18 mouse cellular contexts compared by ENCODE assay signal in genomic region chr14:61698358-61699055, GRCm38 (mm10).
DNase-seq lines count a peak whose midpoint lies in the region; ATAC-seq and TF ChIP-seq lines count a peak whose summit lies in the region.
"Had no signal": no experiment of that assay in that cellular context is flagged by ENCODE, and none has a peak within 500 bp of the region (broad histone marks: within the 10 kb centered on the region; RNA-seq: fewer than 3 reads in every experiment).

No protein-coding gene starts in this region.

- no peak for TF ChIP-seq CTCF in gastrocnemius, adult 2 months (IDR thresholded peaks at IDR 0.05)

- H3K27me3 ChIP-seq in limb, embryonic 10.5 days (ENCODE audit: low read depth, poor library complexity, severe bottlenecking), result no peaks in the 10 kb centered on the region
- H3K27me3 ChIP-seq in hindbrain, embryonic 10.5 days (ENCODE audit: insufficient read depth, poor library complexity, severe bottlenecking), result peaks cover 8% of the 10 kb centered on the region; the same call in 1 of the 2 replicates
- H3K27me3 ChIP-seq: hindbrain, embryonic 12.5 days; intestine, embryonic 15.5 days had no signal

- peak overlapping the region; percentile 7; the same call in 1 of the 2 replicates for H3K4me3 ChIP-seq in gastrocnemius, adult 2 months
- no peak overlapping the region for H3K4me3 ChIP-seq in limb, embryonic 10.5 days
- H3K4me3 ChIP-seq in hindbrain, embryonic 10.5 days, result no peak overlapping the region
- H3K4me3 ChIP-seq: forebrain, embryonic 12.5 days; hindbrain, embryonic 12.5 days; intestine, embryonic 15.5 days; neural tube, embryonic 12.5 days had no signal

- no peak for DNase-seq in gastrocnemius, adult 2 months
- no peak for DNase-seq in gastrocnemius, postnatal 25 days
- peak; percentile 38 for DNase-seq in A20 (ENCODE audit: low read depth, low spot score)
- DNase-seq in limb, embryonic 10.5 days (ENCODE audit: low spot score), result no peak
- DNase-seq in frontal cortex, adult 2 months (ENCODE audit: extremely low spot score in 1 of 2, low spot score in 1 of 2), result no peak
- no peak for DNase-seq in hindbrain, embryonic 10.5 days (ENCODE audit: low spot score)
- no peak for DNase-seq in heart, adult 9 months (ENCODE audit: low spot score in 2 of 2)
- DNase-seq: adrenal gland, postnatal 36 days; cerebellum, adult 8-10 months; lung, postnatal 10 days; right cerebral cortex, postnatal 14 days; thymus, postnatal 4 days had no signal

- H3K9me3 ChIP-seq in limb, embryonic 10.5 days (replicated peaks), result no peaks in the 10 kb centered on the region
- no peaks in the 10 kb centered on the region for H3K9me3 ChIP-seq in hindbrain, embryonic 10.5 days
- H3K9me3 ChIP-seq: forebrain, embryonic 12.5 days; hindbrain, embryonic 12.5 days; intestine, embryonic 15.5 days; neural tube, embryonic 12.5 days had no signal

- peaks cover 39% of the 10 kb centered on the region for H3K4me1 ChIP-seq in limb, embryonic 10.5 days
- peaks cover 7% of the 10 kb centered on the region; the same call in 1 of the 2 replicates for H3K4me1 ChIP-seq in hindbrain, embryonic 10.5 days (replicated peaks)
- H3K4me1 ChIP-seq: hindbrain, embryonic 12.5 days; intestine, embryonic 15.5 days; neural tube, embryonic 12.5 days had no signal

- no peaks in the 10 kb centered on the region for H3K36me3 ChIP-seq in limb, embryonic 10.5 days
- H3K36me3 ChIP-seq in hindbrain, embryonic 10.5 days, result no peaks in the 10 kb centered on the region
- H3K36me3 ChIP-seq: forebrain, embryonic 12.5 days; hindbrain, embryonic 12.5 days; intestine, embryonic 15.5 days; neural tube, embryonic 12.5 days had no signal

- intact Hi-C loops in gastrocnemius, adult 2 months (cut with DNase I), result loop anchor here (5.0 kb wide), 1 partner anchor 44 kb away; no protein-coding TSS in a partner anchor

- no peak overlapping the region; the same call in 1 of the 2 replicates for H3K27ac ChIP-seq in gastrocnemius, adult 2 months
- H3K27ac ChIP-seq in limb, embryonic 10.5 days, result peak overlapping the region; percentile 50; the same call in 1 of the 2 replicates
- H3K27ac ChIP-seq in hindbrain, embryonic 10.5 days, result no peak overlapping the region
- H3K27ac ChIP-seq: forebrain, embryonic 12.5 days; hindbrain, embryonic 12.5 days; intestine, embryonic 15.5 days; kidney, postnatal 0 days; neural tube, embryonic 12.5 days had no signal

- peak; percentile 61 for ATAC-seq in activated CD4-positive, CD25-positive, alpha-beta regulatory T cell, adult 4 months
- ATAC-seq: intestine, embryonic 15.5 days had no signal

- WGBS in limb, embryonic 10.5 days, result 57% methylated on average over 12 of the region's 12 CpGs
- WGBS in hindbrain, embryonic 10.5 days, result 63% methylated on average over 12 of the region's 12 CpGs
